Mouse (Mus musculus): ENCODE measurements around the gene Rnf144b. TPM values are rescaled to one million over a fixed set of nuclear protein-coding genes. Genes with fewer than 3 reads are reported as not detected.

Gene Rnf144b
- polyA plus RNA-seq, 1 experiment from 2014 or later = 0.91 TPM

GRCm38 (mm10) chr13:47154866-47155265 lies 32.4 kb downstream of the Rnf144b start:
- DNase-seq (ENCODE audit: low spot score) = no peak
- H3K4me3 ChIP-seq (ENCODE audit: low read depth, low read length) = no peak overlapping the region
- H3K4me2 ChIP-seq (ENCODE audit: low read length) = no peak overlapping the region
- no peaks in the 10 kb centered on the region for H3K9me3 ChIP-seq (replicated peaks; ENCODE audit: control insufficient read depth, low read length)
- no peak for ATAC-seq
- no peaks in the 10 kb centered on the region for H3K4me1 ChIP-seq (ENCODE audit: control insufficient read depth, insufficient read depth, low read length)
- no peak overlapping the region for H3K9ac ChIP-seq (ENCODE audit: low read length)
- H3K27me3 ChIP-seq (replicated peaks; ENCODE audit: control insufficient read depth, insufficient read depth, low read length) = no peaks in the 10 kb centered on the region
- no peak overlapping the region for H3K27ac ChIP-seq (ENCODE audit: low read depth, low read length)
- H3K36me3 ChIP-seq (ENCODE audit: control insufficient read depth, insufficient read depth, low read length) = no peaks in the 10 kb centered on the region
- 50% methylated on average over 4 of the region's 4 CpGs for WGBS

- no peak overlapping the region for H3K4me2 ChIP-seq (ENCODE audit: low read length)
- ATAC-seq = no peak
- no peaks in the 10 kb centered on the region for H3K36me3 ChIP-seq (ENCODE audit: control insufficient read depth, insufficient read depth, low read length)
- DNase-seq (ENCODE audit: low spot score) = no peak
- no peaks in the 10 kb centered on the region for H3K27me3 ChIP-seq (replicated peaks; ENCODE audit: control insufficient read depth, insufficient read depth, low read length)
- no peak overlapping the region for H3K9ac ChIP-seq (ENCODE audit: low read length)
- no peaks in the 10 kb centered on the region for H3K9me3 ChIP-seq (replicated peaks; ENCODE audit: control insufficient read depth, low read length)
- no peak overlapping the region for H3K27ac ChIP-seq (ENCODE audit: low read depth, low read length)
- 70% methylated on average over 5 of the region's 5 CpGs for WGBS
- no peak overlapping the region for H3K4me3 ChIP-seq (ENCODE audit: low read depth, low read length)
- H3K4me1 ChIP-seq (ENCODE audit: control insufficient read depth, insufficient read depth, low read length) = no peaks in the 10 kb centered on the region
Observed at GRCm38 (mm10) chr13:47156841-47157240, 34.4 kb downstream of the Rnf144b start.

DNA sequence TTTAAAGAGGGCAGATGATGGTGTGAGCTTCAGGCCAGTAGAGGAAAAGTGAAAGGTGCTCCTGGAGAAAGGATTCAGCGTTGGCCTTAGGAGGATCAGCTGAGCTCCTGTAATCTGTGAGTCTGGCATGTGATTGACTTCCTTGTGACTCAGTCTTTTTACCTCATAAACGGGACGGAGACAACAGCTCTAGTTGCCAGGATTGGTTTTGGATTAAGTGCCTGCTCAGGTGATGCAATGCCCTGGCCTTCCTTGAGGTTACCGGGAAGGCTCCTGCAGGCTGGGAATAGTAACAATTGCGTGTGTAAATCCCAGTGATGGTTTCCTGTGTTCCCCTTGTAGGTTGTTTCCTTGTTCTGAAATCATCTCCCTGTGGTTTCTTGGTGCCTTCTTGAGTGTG lies 39.5 kb downstream of the Rnf144b start:
- H3K9ac ChIP-seq (ENCODE audit: low read length) = no peak overlapping the region
- no peaks in the 10 kb centered on the region for H3K4me1 ChIP-seq (ENCODE audit: control insufficient read depth, insufficient read depth, low read length)
- H3K27me3 ChIP-seq (replicated peaks; ENCODE audit: control insufficient read depth, insufficient read depth, low read length) = no peaks in the 10 kb centered on the region
- WGBS = 94% methylated on average over 5 of the region's 5 CpGs
- no peaks in the 10 kb centered on the region for H3K9me3 ChIP-seq (replicated peaks; ENCODE audit: control insufficient read depth, low read length)
- no peak overlapping the region for H3K4me2 ChIP-seq (ENCODE audit: low read length)
- DNase-seq (ENCODE audit: low spot score) = no peak
- H3K36me3 ChIP-seq (ENCODE audit: control insufficient read depth, insufficient read depth, low read length) = no peaks in the 10 kb centered on the region
- H3K27ac ChIP-seq (ENCODE audit: low read depth, low read length) = no peak overlapping the region
- ATAC-seq = no peak
- no peak overlapping the region for H3K4me3 ChIP-seq (ENCODE audit: low read depth, low read length)

GRCm38 (mm10) chr13:47164732-47165131 lies 42.3 kb downstream of the Rnf144b start:
- no peak for DNase-seq (ENCODE audit: low spot score)
- Histone ChIP-seq H3K9ac (ENCODE audit: low read length) (no peak overlapping the region), H3K27ac (ENCODE audit: low read depth, low read length) (no peak overlapping the region), H3K4me2 (ENCODE audit: low read length) (no peak overlapping the region), H3K9me3 (replicated peaks; ENCODE audit: control insufficient read depth, low read length) (no peaks in the 10 kb centered on the region), H3K4me1 (ENCODE audit: control insufficient read depth, insufficient read depth, low read length) (no peaks in the 10 kb centered on the region), H3K36me3 (ENCODE audit: control insufficient read depth, insufficient read depth, low read length) (no peaks in the 10 kb centered on the region), H3K27me3 (replicated peaks; ENCODE audit: control insufficient read depth, insufficient read depth, low read length) (no peaks in the 10 kb centered on the region), H3K4me3 (ENCODE audit: low read depth, low read length) (no peak overlapping the region)
- WGBS = 77% methylated on average over 5 of the region's 5 CpGs
- ATAC-seq = no peak

GRCm38 (mm10) chr13:47165261-47165660 lies 42.8 kb downstream of the Rnf144b start:
- 96% methylated on average over 2 of the region's 2 CpGs for WGBS
- Histone ChIP-seq H3K4me1 (ENCODE audit: control insufficient read depth, insufficient read depth, low read length) (no peaks in the 10 kb centered on the region), H3K4me3 (ENCODE audit: low read depth, low read length) (no peak overlapping the region), H3K36me3 (ENCODE audit: control insufficient read depth, insufficient read depth, low read length) (no peaks in the 10 kb centered on the region), H3K4me2 (ENCODE audit: low read length) (no peak overlapping the region), H3K9ac (ENCODE audit: low read length) (no peak overlapping the region), H3K9me3 (replicated peaks; ENCODE audit: control insufficient read depth, low read length) (no peaks in the 10 kb centered on the region), H3K27me3 (replicated peaks; ENCODE audit: control insufficient read depth, insufficient read depth, low read length) (no peaks in the 10 kb centered on the region), H3K27ac (ENCODE audit: low read depth, low read length) (no peak overlapping the region)
- DNase-seq (ENCODE audit: low spot score) (no peak), ATAC-seq (no peak)

DNA sequence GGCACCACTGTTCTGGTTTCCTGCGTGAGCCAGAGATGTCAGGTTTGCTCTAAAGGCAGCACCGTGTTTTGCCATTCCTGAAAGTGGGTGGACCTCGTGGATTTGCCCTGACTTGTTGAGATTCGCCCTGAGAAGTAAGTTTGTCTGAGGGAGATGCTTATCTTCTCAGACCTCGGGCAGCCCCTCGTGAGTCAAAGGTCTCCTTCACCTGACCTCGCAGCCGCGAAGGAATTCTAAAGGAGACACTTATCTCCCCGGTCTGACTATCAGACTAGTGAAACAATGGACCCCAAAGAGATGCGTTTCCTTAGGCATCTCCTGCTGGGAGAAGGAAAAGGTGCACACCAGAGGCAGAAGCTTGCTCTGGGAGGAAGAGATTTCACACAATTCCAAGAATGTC lies 46.0 kb downstream of the Rnf144b start:
- Histone ChIP-seq H3K9ac (ENCODE audit: low read length) (no peak overlapping the region), H3K4me1 (ENCODE audit: control insufficient read depth, insufficient read depth, low read length) (no peaks in the 10 kb centered on the region), H3K27me3 (replicated peaks; ENCODE audit: control insufficient read depth, insufficient read depth, low read length) (no peaks in the 10 kb centered on the region), H3K4me2 (ENCODE audit: low read length) (no peak overlapping the region), H3K4me3 (ENCODE audit: low read depth, low read length) (no peak overlapping the region), H3K27ac (ENCODE audit: low read depth, low read length) (no peak overlapping the region), H3K36me3 (ENCODE audit: control insufficient read depth, insufficient read depth, low read length) (no peaks in the 10 kb centered on the region), H3K9me3 (replicated peaks; ENCODE audit: control insufficient read depth, low read length) (no peaks in the 10 kb centered on the region)
- no peak for ATAC-seq
- no peak for DNase-seq (ENCODE audit: low spot score)
- WGBS = 60% methylated on average over 11 of the region's 11 CpGs

- no peak overlapping the region for H3K27ac ChIP-seq (ENCODE audit: low read depth, low read length)
- no peak overlapping the region for H3K4me3 ChIP-seq (ENCODE audit: low read depth, low read length)
- DNase-seq (ENCODE audit: low spot score) = no peak
- no peaks in the 10 kb centered on the region for H3K27me3 ChIP-seq (replicated peaks; ENCODE audit: control insufficient read depth, insufficient read depth, low read length)
- H3K36me3 ChIP-seq (ENCODE audit: control insufficient read depth, insufficient read depth, low read length) = no peaks in the 10 kb centered on the region
- no peak overlapping the region for H3K4me2 ChIP-seq (ENCODE audit: low read length)
- no peak overlapping the region for H3K9ac ChIP-seq (ENCODE audit: low read length)
- ATAC-seq = no peak
- H3K9me3 ChIP-seq (replicated peaks; ENCODE audit: control insufficient read depth, low read length) = no peaks in the 10 kb centered on the region
- WGBS = 85% methylated on average over 4 of the region's 4 CpGs
- H3K4me1 ChIP-seq (ENCODE audit: control insufficient read depth, insufficient read depth, low read length) = no peaks in the 10 kb centered on the region
Observed at GRCm38 (mm10) chr13:47170026-47170425, 47.6 kb downstream of the Rnf144b start.

- no peaks in the 10 kb centered on the region for H3K4me1 ChIP-seq (ENCODE audit: control insufficient read depth, insufficient read depth, low read length)
- DNase-seq (ENCODE audit: low spot score) (no peak), ATAC-seq (no peak)
- WGBS = 78% methylated on average over 13 of the region's 13 CpGs
- H3K9ac ChIP-seq (ENCODE audit: low read length) = no peak overlapping the region
- no peaks in the 10 kb centered on the region for H3K36me3 ChIP-seq (ENCODE audit: control insufficient read depth, insufficient read depth, low read length)
- H3K27me3 ChIP-seq (replicated peaks; ENCODE audit: control insufficient read depth, insufficient read depth, low read length) = no peaks in the 10 kb centered on the region
- no peak overlapping the region for H3K4me3 ChIP-seq (ENCODE audit: low read depth, low read length)
- H3K27ac ChIP-seq (ENCODE audit: low read depth, low read length) = no peak overlapping the region
- no peaks in the 10 kb centered on the region for H3K9me3 ChIP-seq (replicated peaks; ENCODE audit: control insufficient read depth, low read length)
- H3K4me2 ChIP-seq (ENCODE audit: low read length) = no peak overlapping the region
Observed at GRCm38 (mm10) chr13:47170811-47171555, 48.5 kb downstream of the Rnf144b start.

DNA sequence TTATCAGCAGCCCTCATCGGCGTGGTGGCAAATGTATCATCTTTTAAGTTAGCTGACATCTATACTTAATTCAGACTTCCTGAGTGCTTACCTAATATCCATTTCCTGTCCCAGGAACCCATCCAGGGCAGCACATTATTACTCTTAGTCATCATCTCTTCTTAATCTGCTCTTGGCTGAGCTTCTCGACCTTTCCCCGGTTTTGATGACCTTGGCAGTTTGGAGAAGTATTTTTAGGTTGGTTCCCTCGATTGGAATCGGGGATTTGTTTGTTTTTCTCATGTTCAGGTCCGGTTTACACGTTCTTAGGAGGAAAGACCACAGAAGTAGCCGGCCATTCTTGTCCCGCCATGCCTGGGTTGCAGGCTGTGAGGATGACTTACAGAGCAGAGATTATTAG lies 50.4 kb downstream of the Rnf144b start:
- WGBS = 91% methylated on average over 10 of the region's 10 CpGs
- ATAC-seq = no peak

More for the DNA sequence above, 50.4 kb downstream of the Rnf144b start:
- Histone ChIP-seq H3K4me2 (ENCODE audit: low read length) (no peak overlapping the region), H3K27me3 (replicated peaks; ENCODE audit: control insufficient read depth, insufficient read depth, low read length) (no peaks in the 10 kb centered on the region), H3K4me3 (ENCODE audit: low read depth, low read length) (no peak overlapping the region), H3K27ac (ENCODE audit: low read depth, low read length) (no peak overlapping the region), H3K9ac (ENCODE audit: low read length) (no peak overlapping the region), H3K9me3 (replicated peaks; ENCODE audit: control insufficient read depth, low read length) (no peaks in the 10 kb centered on the region), H3K4me1 (ENCODE audit: control insufficient read depth, insufficient read depth, low read length) (no peaks in the 10 kb centered on the region), H3K36me3 (ENCODE audit: control insufficient read depth, insufficient read depth, low read length) (no peaks in the 10 kb centered on the region)
- no peak for DNase-seq (ENCODE audit: low spot score)
